Mouse (Mus musculus): Measurements from ENCODE around the gene Kcp. TPM values are rescaled to one million over a fixed set of nuclear protein-coding genes. Genes with fewer than 3 reads are reported as not detected.

The Kcp gene
- polyA plus RNA-seq, 1 experiment from 2014 or later = 3.8 TPM

DNA sequence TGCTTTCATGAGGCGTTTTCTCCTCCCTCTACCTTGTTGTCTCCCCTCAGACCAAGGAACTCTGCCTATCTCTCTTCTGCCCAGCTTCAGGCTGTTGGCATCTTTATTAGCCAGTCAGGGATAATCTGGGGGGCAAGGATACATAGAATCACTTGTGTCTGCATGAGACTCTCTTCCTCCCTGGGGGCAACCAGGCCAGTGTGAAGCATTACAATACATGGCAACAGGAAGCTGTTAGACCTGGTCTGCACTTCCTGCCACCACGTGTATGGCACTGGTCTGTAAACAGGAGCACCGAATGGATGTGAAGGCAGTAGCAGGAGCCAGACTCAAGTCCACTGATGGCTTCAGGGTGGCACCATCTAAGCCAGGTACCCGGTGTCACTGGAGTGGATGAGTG, 22.3 kb upstream of the Kcp start:
- TF ChIP-seq EP300 (optimal IDR thresholded peaks at IDR 0.05) = no peak
- TF ChIP-seq CTCF (IDR thresholded peaks at IDR 0.05; ENCODE audit: low read depth) = no peak
- WGBS = 57% methylated on average over 4 of the region's 4 CpGs
- H3K27ac ChIP-seq (replicated peaks) = no peak overlapping the region
- no peak for DNase-seq (ENCODE audit: low spot score)
- no peak overlapping the region for H3K4me2 ChIP-seq (replicated peaks; ENCODE audit: low read depth)
- H3K4me1 ChIP-seq (replicated peaks; ENCODE audit: control insufficient read depth, insufficient read depth) = peaks cover 7% of the 10 kb centered on the region
- ATAC-seq (ENCODE audit: low FRiP score, low TSS enrichment) = no peak
- H3K9ac ChIP-seq (ENCODE audit: low read length) = no peak overlapping the region
- no peaks in the 10 kb centered on the region for H3K36me3 ChIP-seq (ENCODE audit: control insufficient read depth, insufficient read depth, low read length)
- H3K4me3 ChIP-seq (ENCODE audit: low read depth, low read length) = no peak overlapping the region
- no peaks in the 10 kb centered on the region for H3K9me3 ChIP-seq (ENCODE audit: control insufficient read depth, low read length)
- H3K27me3 ChIP-seq (ENCODE audit: control insufficient read depth, insufficient read depth, low read length) = no peaks in the 10 kb centered on the region

DNA sequence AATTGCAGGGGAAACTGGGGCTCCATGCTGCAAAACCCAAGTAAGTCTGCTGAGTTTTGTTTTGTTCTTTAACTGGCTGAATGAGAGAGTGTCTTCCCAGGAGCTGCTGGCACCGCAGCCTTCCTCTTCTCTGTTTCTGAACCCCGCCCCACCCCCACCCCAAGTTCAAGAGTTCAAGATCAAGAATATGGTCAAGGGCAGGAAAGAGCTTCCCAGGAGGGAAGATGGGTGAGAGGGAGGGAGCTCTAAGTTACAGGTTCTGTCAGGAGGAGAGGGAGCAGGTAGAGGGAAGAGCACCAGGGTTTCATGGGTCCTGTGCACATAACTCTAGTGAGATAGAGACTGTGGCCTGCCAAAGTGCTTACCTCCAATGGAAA, 21.7 kb upstream of the Kcp start:
- no peak for DNase-seq (ENCODE audit: low spot score)
- no peak for ATAC-seq (ENCODE audit: low FRiP score, low TSS enrichment)
- Histone ChIP-seq H3K4me2 (replicated peaks; ENCODE audit: low read depth) (0 out of 2 replicates have a peak overlapping the region, but pooled peaks have one; percentile 12), H3K4me3 (ENCODE audit: low read depth, low read length) (no peak overlapping the region), H3K9ac (ENCODE audit: low read length) (no peak overlapping the region), H3K27me3 (ENCODE audit: control insufficient read depth, insufficient read depth, low read length) (no peaks in the 10 kb centered on the region), H3K4me1 (replicated peaks; ENCODE audit: control insufficient read depth, insufficient read depth) (peaks cover 7% of the 10 kb centered on the region), H3K9me3 (ENCODE audit: control insufficient read depth, low read length) (no peaks in the 10 kb centered on the region), H3K27ac (replicated peaks) (no peak overlapping the region), H3K36me3 (ENCODE audit: control insufficient read depth, insufficient read depth, low read length) (no peaks in the 10 kb centered on the region)
- WGBS = 25% methylated on average over 2 of the region's 2 CpGs
- TF ChIP-seq CTCF (IDR thresholded peaks at IDR 0.05; ENCODE audit: low read depth) (no peak), EP300 (optimal IDR thresholded peaks at IDR 0.05) (no peak)

GRCm38 (mm10) chr6:29528561-29529443, 21.1 kb upstream of the Kcp start:
- Histone ChIP-seq H3K27ac (replicated peaks) (no peak overlapping the region), H3K27me3 (ENCODE audit: control insufficient read depth, insufficient read depth, low read length) (no peaks in the 10 kb centered on the region), H3K4me1 (replicated peaks; ENCODE audit: control insufficient read depth, insufficient read depth) (peaks cover 7% of the 10 kb centered on the region), H3K9ac (ENCODE audit: low read length) (no peak overlapping the region), H3K4me3 (ENCODE audit: low read depth, low read length) (peak overlapping the region; percentile 63; the same call in 1 of the 2 replicates), H3K36me3 (ENCODE audit: control insufficient read depth, insufficient read depth, low read length) (no peaks in the 10 kb centered on the region), H3K4me2 (replicated peaks; ENCODE audit: low read depth) (peak overlapping the region; percentile 98), H3K9me3 (ENCODE audit: control insufficient read depth, low read length) (no peaks in the 10 kb centered on the region)
- no peak for DNase-seq (ENCODE audit: low spot score)
- TF ChIP-seq EP300 (optimal IDR thresholded peaks at IDR 0.05) (no peak), CTCF (IDR thresholded peaks at IDR 0.05; ENCODE audit: low read depth) (no peak)
- no peak for ATAC-seq (ENCODE audit: low FRiP score, low TSS enrichment)
- WGBS = 28% methylated on average over 13 of the region's 13 CpGs

DNA sequence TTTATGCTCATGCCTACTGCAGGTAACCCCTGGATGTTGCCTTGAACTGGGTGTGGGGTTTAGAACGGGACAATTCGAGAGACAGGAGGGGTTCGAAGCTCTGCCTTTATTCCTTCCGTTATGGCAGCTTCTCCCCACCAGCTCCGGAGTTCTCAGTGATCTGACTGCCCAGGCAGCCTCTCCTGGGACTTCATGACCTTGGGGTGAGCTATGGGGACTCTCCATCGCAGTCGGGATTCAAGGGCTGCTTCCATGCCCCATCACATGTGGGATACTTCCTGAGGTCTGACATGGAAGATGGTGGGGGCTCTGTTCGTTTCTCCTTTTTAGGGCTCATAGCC, 20.4 kb upstream of the Kcp start:
- no peak for ATAC-seq (ENCODE audit: low FRiP score, low TSS enrichment)
- peak overlapping the region; percentile 63 for H3K4me3 ChIP-seq (ENCODE audit: low read depth, low read length)
- no peak for TF ChIP-seq EP300 (optimal IDR thresholded peaks at IDR 0.05)
- no peak; the same call in 1 of the 2 replicates for TF ChIP-seq CTCF (IDR thresholded peaks at IDR 0.05; ENCODE audit: low read depth)
- no peak overlapping the region for H3K9ac ChIP-seq (ENCODE audit: low read length)
- no peaks in the 10 kb centered on the region for H3K9me3 ChIP-seq (ENCODE audit: control insufficient read depth, low read length)
- no peaks in the 10 kb centered on the region for H3K27me3 ChIP-seq (ENCODE audit: control insufficient read depth, insufficient read depth, low read length)
- 14% methylated on average over 8 of the region's 8 CpGs for WGBS
- DNase-seq (ENCODE audit: low spot score) = no peak
- no peak overlapping the region for H3K27ac ChIP-seq (replicated peaks)
- H3K4me2 ChIP-seq (replicated peaks; ENCODE audit: low read depth) = peak overlapping the region; percentile 98
- H3K36me3 ChIP-seq (ENCODE audit: control insufficient read depth, insufficient read depth, low read length) = no peaks in the 10 kb centered on the region
- peaks cover 7% of the 10 kb centered on the region for H3K4me1 ChIP-seq (replicated peaks; ENCODE audit: control insufficient read depth, insufficient read depth)

- H3K36me3 ChIP-seq (ENCODE audit: control insufficient read depth, insufficient read depth, low read length) = no peaks in the 10 kb centered on the region
- DNase-seq (ENCODE audit: low spot score) (peak; percentile 70), ATAC-seq (ENCODE audit: low FRiP score, low TSS enrichment) (peak; percentile 33; the same call in 1 of the 2 replicates)
- peak overlapping the region; percentile 63 for H3K4me3 ChIP-seq (ENCODE audit: low read depth, low read length)
- TF ChIP-seq CTCF (IDR thresholded peaks at IDR 0.05; ENCODE audit: low read depth) (0 out of 2 replicates have a peak, but pooled peaks have one; percentile 21), EP300 (optimal IDR thresholded peaks at IDR 0.05) (no peak)
- WGBS = 14% methylated on average over 34 of the region's 34 CpGs
- peak overlapping the region; percentile 98 for H3K4me2 ChIP-seq (replicated peaks; ENCODE audit: low read depth)
- H3K27ac ChIP-seq (replicated peaks) = no peak overlapping the region
- no peaks in the 10 kb centered on the region for H3K9me3 ChIP-seq (ENCODE audit: control insufficient read depth, low read length)
- H3K27me3 ChIP-seq (ENCODE audit: control insufficient read depth, insufficient read depth, low read length) = no peaks in the 10 kb centered on the region
- H3K9ac ChIP-seq (ENCODE audit: low read length) = peak overlapping the region; percentile 70
- peaks cover 7% of the 10 kb centered on the region for H3K4me1 ChIP-seq (replicated peaks; ENCODE audit: control insufficient read depth, insufficient read depth)
These were observed 19.8 kb upstream of the Kcp start for GRCm38 (mm10) chr6:29527361-29528164.
